Mouse (Mus musculus): ENCODE data around the gene Ccdc36. TPM values are rescaled to one million over a fixed set of nuclear protein-coding genes. Genes with fewer than 3 reads are reported as not detected.

The Ccdc36 gene
- total RNA-seq, 2 experiments from 2014 or later: not detected

DNA sequence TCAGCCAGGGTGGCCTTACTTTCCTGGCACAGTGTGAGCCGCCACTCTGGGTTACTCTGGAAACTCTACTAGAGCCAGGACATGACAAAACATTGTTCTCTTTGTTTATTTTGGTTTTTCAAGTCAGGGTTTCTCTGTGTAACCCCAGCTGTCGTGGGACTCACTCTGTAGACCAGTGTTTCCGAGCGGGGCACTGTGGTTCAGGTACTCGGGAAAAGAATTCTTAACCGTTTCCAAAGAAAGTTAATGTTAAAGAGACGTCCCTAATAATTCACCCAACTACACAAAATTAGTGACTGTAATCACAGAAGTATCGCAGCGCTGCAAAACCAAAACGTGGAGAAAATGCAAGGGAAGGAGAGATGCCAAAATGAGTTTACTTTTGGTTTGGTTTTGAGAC is 39.7 kb downstream of the Ccdc36 start:
- no peak for ATAC-seq (replicated peaks; ENCODE audit: low FRiP score, low TSS enrichment, poor library complexity, severe bottlenecking)

DNA sequence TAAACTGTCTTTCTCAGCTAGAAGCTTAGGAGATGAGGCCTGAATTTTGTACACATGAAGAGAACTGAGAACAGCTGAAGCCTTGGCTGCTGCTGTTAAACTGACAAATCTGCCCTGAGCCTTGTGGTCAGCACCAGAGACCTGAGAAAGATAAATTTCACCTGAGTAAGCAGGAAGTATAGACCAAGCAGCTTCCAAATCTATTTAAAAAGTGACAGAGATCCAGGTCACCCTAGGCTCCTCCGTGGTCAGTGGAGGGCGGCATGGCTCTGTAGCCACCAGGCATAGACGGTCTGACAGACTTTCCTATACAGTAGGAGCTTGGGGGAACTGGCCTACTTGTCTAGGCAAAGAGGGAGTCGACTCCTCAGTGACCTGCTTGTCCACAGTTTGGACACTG is 41.5 kb downstream of the Ccdc36 start:
- no peak for ATAC-seq (replicated peaks; ENCODE audit: low FRiP score, low TSS enrichment, poor library complexity, severe bottlenecking)

DNA sequence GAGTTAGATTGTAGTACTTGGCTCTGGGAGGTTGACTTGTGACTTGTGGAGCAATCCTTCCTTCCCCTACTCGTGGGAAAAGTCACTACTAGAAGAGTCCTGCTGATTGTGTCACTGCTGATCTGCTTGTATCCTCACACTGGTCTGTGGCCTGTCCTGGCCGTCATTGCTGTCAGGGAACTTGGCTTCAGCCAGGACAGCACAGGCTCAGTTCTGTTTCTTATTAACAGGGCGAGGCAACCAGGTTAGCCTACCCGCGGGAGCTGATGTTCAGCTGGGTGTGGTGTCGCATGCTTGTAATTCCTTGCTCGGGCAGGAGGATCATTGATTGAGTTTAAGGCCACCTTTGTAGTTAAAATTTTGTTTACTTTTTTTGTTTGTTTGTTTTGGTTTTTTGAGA is 43.3 kb downstream of the Ccdc36 start:
- no peak for ATAC-seq (replicated peaks; ENCODE audit: low FRiP score, low TSS enrichment, poor library complexity, severe bottlenecking)

DNA sequence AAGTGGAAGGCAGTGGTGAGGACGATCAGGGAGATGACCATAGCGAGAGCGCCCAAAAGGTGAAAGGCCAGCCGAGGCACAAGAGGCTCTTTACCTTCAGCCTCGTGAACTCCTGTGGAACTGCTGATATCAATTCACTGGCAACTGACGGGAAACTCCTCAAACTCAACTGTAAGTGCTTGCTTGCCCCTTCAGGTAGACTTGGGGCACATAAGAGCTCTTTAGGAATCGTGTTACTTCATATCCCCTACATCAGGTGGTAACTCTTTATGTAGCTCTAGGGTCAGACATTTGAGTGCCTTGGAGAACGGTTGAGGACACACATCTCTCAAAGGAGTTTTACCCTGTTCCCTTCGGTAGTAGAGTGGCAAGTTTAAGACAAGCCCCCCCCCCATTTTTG is 46.9 kb downstream of the Ccdc36 start:
- no peak for ATAC-seq (replicated peaks; ENCODE audit: low FRiP score, low TSS enrichment, poor library complexity, severe bottlenecking)

DNA sequence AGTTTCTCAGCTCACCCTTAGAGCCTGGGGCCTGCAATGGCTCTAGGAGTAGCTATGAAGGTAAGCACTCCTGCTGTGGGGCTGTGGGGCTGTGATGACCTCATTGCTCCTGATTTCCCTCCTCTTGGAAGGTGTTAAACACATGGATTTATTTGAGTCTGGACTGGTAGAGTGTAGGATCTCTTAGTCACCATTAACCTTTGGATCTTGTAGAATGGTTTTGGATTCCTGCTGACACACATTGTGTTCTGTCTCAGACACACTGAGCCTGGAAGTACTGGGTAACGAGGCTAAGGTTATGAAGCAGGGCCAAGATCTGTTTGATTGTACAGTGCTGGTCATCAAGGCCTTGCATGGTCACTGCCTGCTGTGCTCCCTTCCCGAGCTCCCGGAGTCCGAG is 49.0 kb downstream of the Ccdc36 start:
- ATAC-seq (replicated peaks; ENCODE audit: low FRiP score, low TSS enrichment, poor library complexity, severe bottlenecking): no peak

DNA sequence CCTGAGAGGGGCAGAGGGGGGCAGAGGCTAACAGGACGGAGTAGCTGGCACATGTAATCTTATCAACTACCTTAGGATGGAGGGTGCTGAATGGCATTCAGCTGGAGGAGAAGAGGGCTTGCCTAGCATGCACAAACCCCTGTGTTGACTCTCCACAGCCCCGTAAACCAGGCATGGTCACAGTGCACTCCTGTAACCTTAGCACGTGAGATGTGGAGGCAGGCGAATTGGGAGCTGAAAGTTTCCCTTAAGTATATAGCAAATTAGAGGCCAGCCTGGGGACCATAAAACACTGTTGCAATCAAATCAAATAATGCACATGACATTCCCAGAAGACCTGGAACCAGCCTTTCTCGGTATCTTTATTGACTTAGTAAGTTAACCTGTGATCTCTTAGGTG is 49.5 kb downstream of the Ccdc36 start:
- no peak for ATAC-seq (replicated peaks; ENCODE audit: low FRiP score, low TSS enrichment, poor library complexity, severe bottlenecking)

DNA sequence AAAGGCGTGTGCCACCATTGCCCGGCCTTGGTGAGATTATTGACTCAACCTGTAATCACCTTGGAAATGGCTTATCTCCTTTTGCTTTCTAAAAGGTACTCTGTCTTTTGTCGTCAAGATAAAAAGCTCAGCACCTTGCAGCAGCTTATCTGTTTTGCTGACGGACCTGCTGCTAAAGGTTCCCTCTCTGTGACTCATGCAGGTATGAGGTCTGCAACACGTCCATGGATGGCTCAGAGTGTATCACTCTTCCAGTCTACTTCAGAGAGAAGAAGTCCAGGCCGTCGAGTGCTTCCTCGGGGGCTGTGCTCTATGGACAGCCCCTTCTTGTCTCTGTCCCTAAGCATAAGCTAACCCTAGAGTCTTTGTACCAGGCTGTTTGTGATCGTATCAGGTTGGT is 50.0 kb downstream of the Ccdc36 start:
- ATAC-seq (replicated peaks; ENCODE audit: low FRiP score, low TSS enrichment, poor library complexity, severe bottlenecking): no peak

Other genes starting within 250 kb of the Ccdc36 start
- gene Bsn, start 238.1 kb downstream of the Ccdc36 start, total RNA-seq (2014; fragmentation: Nextera tagmentation): 5.5 and 7.4 TPM in 2 replicates
- 2.3 and 2.9 TPM in 2 replicates for gene Bsn, start 238.1 kb downstream of the Ccdc36 start, total RNA-seq (2017)
- 10.2 and 12.9 TPM in 2 replicates for gene Dag1, start 164.5 kb downstream of the Ccdc36 start, total RNA-seq (2014; fragmentation: Nextera tagmentation)
- gene Dag1, start 164.5 kb downstream of the Ccdc36 start, total RNA-seq (2017): 4.6 and 5.1 TPM in 2 replicates
- gene Nicn1, start 138.1 kb downstream of the Ccdc36 start, total RNA-seq (2014; fragmentation: Nextera tagmentation): 3.1 and 5.0 TPM in 2 replicates
- 1.4 TPM in 1 of 2 replicates, not detected in the other for gene Nicn1, start 138.1 kb downstream of the Ccdc36 start, total RNA-seq (2017)
- 0.28 TPM in 1 of 2 replicates, not detected in the other for gene Amt, start 131.6 kb downstream of the Ccdc36 start, total RNA-seq (2014; fragmentation: Nextera tagmentation)
- gene Amt, start 131.6 kb downstream of the Ccdc36 start, total RNA-seq (2017): 0.23 TPM in 1 of 2 replicates, not detected in the other
- 148 and 275 TPM in 2 replicates for gene Rhoa, start 122.4 kb downstream of the Ccdc36 start, total RNA-seq (2014; fragmentation: Nextera tagmentation)
- 249 and 303 TPM in 2 replicates for gene Rhoa, start 122.4 kb downstream of the Ccdc36 start, total RNA-seq (2017)
- gene Tcta, start 122.3 kb downstream of the Ccdc36 start, total RNA-seq (2014; fragmentation: Nextera tagmentation): 2.8 and 8.2 TPM in 2 replicates
- 1.4 and 4.3 TPM in 2 replicates for gene Tcta, start 122.3 kb downstream of the Ccdc36 start, total RNA-seq (2017)
- gene Gpx1, start 89.6 kb downstream of the Ccdc36 start, total RNA-seq (2014; fragmentation: Nextera tagmentation): 1,807 and 1,840 TPM in 2 replicates
- gene Gpx1, start 89.6 kb downstream of the Ccdc36 start, total RNA-seq (2017): 887 and 925 TPM in 2 replicates
- 131 and 136 TPM in 2 replicates for gene Usp4, start 80.6 kb downstream of the Ccdc36 start, total RNA-seq (2014; fragmentation: Nextera tagmentation)
- 62.4 and 84.2 TPM in 2 replicates for gene Usp4, start 80.6 kb downstream of the Ccdc36 start, total RNA-seq (2017)
- 0.52 and 1.7 TPM in 2 replicates for gene 1700102P08Rik, start 35.7 kb downstream of the Ccdc36 start, total RNA-seq (2014; fragmentation: Nextera tagmentation)
- gene 1700102P08Rik, start 35.7 kb downstream of the Ccdc36 start, total RNA-seq (2017): 4.3 TPM in 1 of 2 replicates, not detected in the other
- gene BC048562, start 8.0 kb upstream of the Ccdc36 start, total RNA-seq (2014; fragmentation: Nextera tagmentation): not detected in 2 replicates
- gene BC048562, start 8.0 kb upstream of the Ccdc36 start, total RNA-seq (2017): not detected in 2 replicates
- gene Ccdc71, start 32.0 kb upstream of the Ccdc36 start, total RNA-seq (2014; fragmentation: Nextera tagmentation): 19.6 and 42.3 TPM in 2 replicates
- gene Ccdc71, start 32.0 kb upstream of the Ccdc36 start, total RNA-seq (2017): 13.2 and 13.6 TPM in 2 replicates
- gene Klhdc8b, start 33.1 kb upstream of the Ccdc36 start, total RNA-seq (2014; fragmentation: Nextera tagmentation): 8.0 and 29.6 TPM in 2 replicates
- gene Klhdc8b, start 33.1 kb upstream of the Ccdc36 start, total RNA-seq (2017): 6.2 and 21.7 TPM in 2 replicates
- not detected in 2 replicates for gene Lamb2, start 51.3 kb upstream of the Ccdc36 start, total RNA-seq (2014; fragmentation: Nextera tagmentation)
- gene Lamb2, start 51.3 kb upstream of the Ccdc36 start, total RNA-seq (2017): 0.66 TPM in 1 of 2 replicates, not detected in the other
- 127 and 134 TPM in 2 replicates for gene Usp19, start 62.1 kb upstream of the Ccdc36 start, total RNA-seq (2014; fragmentation: Nextera tagmentation)
- gene Usp19, start 62.1 kb upstream of the Ccdc36 start, total RNA-seq (2017): 37.8 and 51.0 TPM in 2 replicates
- gene Qars, start 79.2 kb upstream of the Ccdc36 start, total RNA-seq (2014; fragmentation: Nextera tagmentation): 356 and 390 TPM in 2 replicates
- gene Qars, start 79.2 kb upstream of the Ccdc36 start, total RNA-seq (2017): 235 and 321 TPM in 2 replicates
- gene Qrich1, start 88.3 kb upstream of the Ccdc36 start, total RNA-seq (2014; fragmentation: Nextera tagmentation): 115 and 171 TPM in 2 replicates
- 146 and 150 TPM in 2 replicates for gene Qrich1, start 88.3 kb upstream of the Ccdc36 start, total RNA-seq (2017)
- 430 and 507 TPM in 2 replicates for gene Impdh2, start 131.8 kb upstream of the Ccdc36 start, total RNA-seq (2014; fragmentation: Nextera tagmentation)
- 413 and 539 TPM in 2 replicates for gene Impdh2, start 131.8 kb upstream of the Ccdc36 start, total RNA-seq (2017)
- gene Ndufaf3, start 138.9 kb upstream of the Ccdc36 start, total RNA-seq (2014; fragmentation: Nextera tagmentation): 21.9 and 31.1 TPM in 2 replicates
- 14.1 and 28.7 TPM in 2 replicates for gene Ndufaf3, start 138.9 kb upstream of the Ccdc36 start, total RNA-seq (2017)
- gene Dalrd3, start 141.4 kb upstream of the Ccdc36 start, total RNA-seq (2014; fragmentation: Nextera tagmentation): 119 and 182 TPM in 2 replicates
- 27.5 and 61.0 TPM in 2 replicates for gene Dalrd3, start 141.4 kb upstream of the Ccdc36 start, total RNA-seq (2017)
- 33.2 and 34.7 TPM in 2 replicates for gene Wdr6, start 150.3 kb upstream of the Ccdc36 start, total RNA-seq (2014; fragmentation: Nextera tagmentation)
- 25.8 and 26.8 TPM in 2 replicates for gene Wdr6, start 150.3 kb upstream of the Ccdc36 start, total RNA-seq (2017)
- gene P4htm, start 169.2 kb upstream of the Ccdc36 start, total RNA-seq (2014; fragmentation: Nextera tagmentation): 2.6 and 3.2 TPM in 2 replicates
- gene P4htm, start 169.2 kb upstream of the Ccdc36 start, total RNA-seq (2017): 1.5 TPM in 1 of 2 replicates, not detected in the other
- 38.8 and 59.3 TPM in 2 replicates for gene Arih2, start 220.9 kb upstream of the Ccdc36 start, total RNA-seq (2014; fragmentation: Nextera tagmentation)
- gene Arih2, start 220.9 kb upstream of the Ccdc36 start, total RNA-seq (2017): 61.5 and 65.1 TPM in 2 replicates
- 15.2 and 16.4 TPM in 2 replicates for gene Slc25a20, start 233.6 kb upstream of the Ccdc36 start, total RNA-seq (2014; fragmentation: Nextera tagmentation)
- 23.4 and 29.7 TPM in 2 replicates for gene Slc25a20, start 233.6 kb upstream of the Ccdc36 start, total RNA-seq (2017)

Measured in megakaryocyte-erythroid progenitor cell, adult 5-6 weeks (primary cell).